Mouse (Mus musculus): Measurements from ENCODE around the gene Thap7. TPM values are rescaled to one million over a fixed set of nuclear protein-coding genes. Genes with fewer than 3 reads are reported as not detected.
"Not testable (repeated sequence)": the region's sequence is repeated elsewhere in the genome, so short reads cannot be mapped to it uniquely, and the experiment has no call there.

Thap7 gene
- polyA plus RNA-seq, 1 experiment from 2014 or later: 52.7 TPM

DNA sequence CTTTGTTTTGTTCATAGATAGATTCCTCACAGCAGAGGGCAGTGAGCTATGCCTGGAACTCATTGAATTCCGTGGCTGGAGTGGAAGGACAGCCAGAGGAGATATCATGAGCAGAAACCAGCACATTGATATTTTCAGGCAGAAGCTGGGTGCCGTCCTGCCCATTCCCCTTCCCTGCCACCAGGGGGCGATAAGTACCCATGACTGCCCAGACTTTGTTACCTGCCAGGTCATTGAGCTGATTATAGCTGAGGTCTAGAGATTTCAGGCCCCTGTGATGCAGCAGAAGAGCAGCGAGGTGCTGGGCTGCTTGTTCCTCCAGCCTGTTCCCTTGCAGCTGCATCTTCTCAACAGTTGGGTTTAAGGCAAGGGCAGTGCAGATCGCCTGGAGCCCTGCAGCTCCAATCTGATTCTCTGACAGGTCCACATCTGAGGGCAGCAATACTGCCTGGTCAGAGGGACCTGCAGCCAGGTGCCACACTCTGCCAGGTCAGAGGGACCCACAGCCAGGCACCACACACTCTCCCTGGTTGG lies 27.1 kb upstream of the Thap7 start:
- H3K36me3 ChIP-seq: no peaks in the 10 kb centered on the region
- H3K9me3 ChIP-seq: no peaks in the 10 kb centered on the region
- ATAC-seq: 0 out of 2 replicates have a peak, but pooled peaks have one; percentile 4
- no peaks in the 10 kb centered on the region for H3K27me3 ChIP-seq (replicated peaks)
- H3K27ac ChIP-seq: no peak overlapping the region
- under 1% methylated on average over 5 of the region's 5 CpGs for WGBS
- H3K9ac ChIP-seq: no peak overlapping the region
- H3K4me3 ChIP-seq (replicated peaks): no peak overlapping the region
- peak overlapping the region; percentile 51 for H3K4me2 ChIP-seq (replicated peaks)
- H3K4me1 ChIP-seq (replicated peaks): peaks cover 48% of the 10 kb centered on the region

DNA sequence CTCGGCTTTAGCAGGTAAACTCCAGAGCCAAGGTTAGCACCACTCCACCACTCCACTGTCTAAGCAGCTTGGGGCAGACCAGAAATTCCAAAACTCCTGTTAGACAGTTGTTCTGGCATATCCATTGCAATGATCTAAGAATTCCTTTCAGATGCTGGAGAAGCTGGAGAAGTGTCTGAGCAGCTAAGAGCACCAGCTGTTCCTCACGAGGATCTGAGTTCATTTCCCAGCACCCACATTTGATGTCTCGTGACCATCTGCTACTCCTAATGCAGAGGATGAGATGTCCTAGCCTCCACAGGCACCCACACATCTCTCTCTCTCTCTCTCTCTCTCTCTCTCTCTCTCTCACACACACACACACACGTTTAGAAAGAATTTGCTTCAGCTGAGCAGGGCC lies 26.0 kb upstream of the Thap7 start:
- H3K27me3 ChIP-seq (replicated peaks): no peaks in the 10 kb centered on the region
- H3K4me3 ChIP-seq (replicated peaks): no peak overlapping the region
- H3K4me2 ChIP-seq (replicated peaks): no peak overlapping the region
- H3K4me1 ChIP-seq (replicated peaks): peaks cover 45% of the 10 kb centered on the region
- no peak overlapping the region for H3K9ac ChIP-seq
- no peak for ATAC-seq
- H3K36me3 ChIP-seq: no peaks in the 10 kb centered on the region
- H3K27ac ChIP-seq: no peak overlapping the region
- WGBS: 50% methylated on average over 4 of the region's 4 CpGs
- no peaks in the 10 kb centered on the region for H3K9me3 ChIP-seq

DNA sequence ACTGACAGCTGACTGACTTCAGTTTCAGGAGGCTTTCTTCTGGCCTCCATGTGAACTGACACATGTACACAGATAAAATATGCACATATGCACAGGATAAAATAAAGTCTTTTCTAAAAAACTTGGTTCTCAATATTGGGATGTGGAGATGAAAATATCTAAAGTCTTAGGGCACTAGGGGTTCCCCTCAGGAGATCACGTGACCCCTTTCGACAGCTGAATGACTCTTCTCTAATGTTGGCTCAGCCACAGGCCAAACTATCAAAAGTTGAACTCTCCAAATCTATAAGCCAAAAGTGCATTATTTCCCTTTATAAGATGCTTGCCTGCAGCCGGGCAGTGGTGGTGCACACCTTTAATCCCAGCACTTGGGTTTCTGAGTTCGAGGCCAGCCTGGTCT lies 25.2 kb upstream of the Thap7 start:
- Histone ChIP-seq H3K27me3 (replicated peaks) (no peaks in the 10 kb centered on the region), H3K4me1 (replicated peaks) (peaks cover 39% of the 10 kb centered on the region), H3K4me2 (replicated peaks) (no peak overlapping the region), H3K4me3 (replicated peaks) (no peak overlapping the region), H3K27ac (no peak overlapping the region), H3K36me3 (no peaks in the 10 kb centered on the region), H3K9me3 (no peaks in the 10 kb centered on the region), H3K9ac (no peak overlapping the region)
- ATAC-seq: no peak
- WGBS: 83% methylated on average over 4 of the region's 4 CpGs

DNA sequence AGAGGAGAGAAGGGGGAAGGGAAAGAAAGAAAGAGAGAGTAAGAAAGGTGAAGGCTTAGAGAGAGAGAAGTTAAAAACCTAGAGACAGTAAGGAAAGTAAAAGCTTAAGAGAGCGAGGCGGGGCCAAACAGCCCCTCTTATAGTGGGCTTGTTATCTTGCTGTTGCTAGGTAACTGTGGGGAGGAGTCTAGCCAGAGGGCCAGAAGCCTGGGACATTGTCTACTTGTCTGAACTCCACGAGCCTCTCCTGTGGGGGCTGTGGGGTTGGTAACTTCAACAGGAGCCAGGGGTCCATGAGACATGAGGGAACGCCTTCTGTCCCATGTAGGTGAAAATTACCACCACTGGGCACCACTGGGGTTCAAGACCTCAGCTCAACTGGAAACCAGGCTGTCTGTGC lies 23.8 kb upstream of the Thap7 start:
- not testable (repeated sequence) for H3K36me3 ChIP-seq; H3K27me3 ChIP-seq (replicated peaks); H3K9me3 ChIP-seq; H3K4me3 ChIP-seq (replicated peaks)
- Histone ChIP-seq H3K4me1 (replicated peaks) (peaks cover 32% of the 10 kb centered on the region), H3K4me2 (replicated peaks) (peak overlapping the region; percentile 57), H3K9ac (0 out of 2 replicates have a peak overlapping the region, but pooled peaks have one; percentile 8), H3K27ac (peak overlapping the region; percentile 55; the same call in 1 of the 2 replicates)
- WGBS: 24% methylated on average over 4 of the region's 4 CpGs
- peak; percentile 22; the same call in 1 of the 2 replicates for ATAC-seq

DNA sequence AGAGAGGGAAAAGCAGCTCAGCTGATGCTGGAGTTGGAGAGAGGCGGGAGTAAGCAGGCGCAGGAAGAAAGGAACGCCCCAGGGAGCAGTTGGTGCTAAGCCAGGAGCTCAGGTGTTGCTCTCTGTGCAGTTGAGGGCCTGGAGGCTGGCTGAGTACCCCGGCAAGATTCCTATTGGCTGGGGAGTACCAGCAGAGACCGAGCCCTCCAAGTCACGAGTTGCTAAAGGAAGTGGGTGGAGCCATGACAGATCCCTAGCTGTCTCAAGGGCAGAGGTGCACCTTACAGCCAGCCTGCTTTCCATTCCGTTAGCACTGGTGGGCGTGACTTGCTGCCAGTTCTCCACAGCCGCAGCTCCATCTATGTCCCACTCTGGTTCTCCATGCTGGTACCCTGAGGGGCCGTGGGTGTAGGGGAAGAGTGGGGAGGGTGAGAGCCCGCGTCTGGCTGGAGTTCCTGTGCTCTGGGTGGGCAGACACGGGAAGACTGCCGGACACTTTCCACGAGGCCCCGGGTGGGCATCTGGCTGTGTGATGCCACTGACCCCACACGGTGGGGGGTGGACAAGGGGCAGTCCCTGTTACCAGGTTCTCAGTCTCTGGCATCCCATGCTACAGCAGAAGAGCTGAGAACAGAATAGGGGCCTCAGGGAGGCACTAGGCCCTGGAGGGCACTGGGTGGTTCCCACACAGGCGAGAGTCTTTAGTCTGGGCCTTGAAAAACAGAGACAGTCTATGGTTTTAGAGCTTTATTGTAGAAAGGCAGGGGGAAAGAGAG lies 23.2 kb upstream of the Thap7 start:
- Histone ChIP-seq H3K4me3 (replicated peaks) (0 out of 2 replicates have a peak overlapping the region, but pooled peaks have one; percentile 1), H3K4me1 (replicated peaks) (peaks cover 27% of the 10 kb centered on the region), H3K36me3 (no peaks in the 10 kb centered on the region), H3K27me3 (replicated peaks) (no peaks in the 10 kb centered on the region), H3K4me2 (replicated peaks) (peak overlapping the region; percentile 57), H3K27ac (peak overlapping the region; percentile 55), H3K9me3 (no peaks in the 10 kb centered on the region), H3K9ac (0 out of 2 replicates have a peak overlapping the region, but pooled peaks have one; percentile 4)
- peak; percentile 96 for ATAC-seq
- WGBS: 10% methylated on average over 18 of the region's 18 CpGs

DNA sequence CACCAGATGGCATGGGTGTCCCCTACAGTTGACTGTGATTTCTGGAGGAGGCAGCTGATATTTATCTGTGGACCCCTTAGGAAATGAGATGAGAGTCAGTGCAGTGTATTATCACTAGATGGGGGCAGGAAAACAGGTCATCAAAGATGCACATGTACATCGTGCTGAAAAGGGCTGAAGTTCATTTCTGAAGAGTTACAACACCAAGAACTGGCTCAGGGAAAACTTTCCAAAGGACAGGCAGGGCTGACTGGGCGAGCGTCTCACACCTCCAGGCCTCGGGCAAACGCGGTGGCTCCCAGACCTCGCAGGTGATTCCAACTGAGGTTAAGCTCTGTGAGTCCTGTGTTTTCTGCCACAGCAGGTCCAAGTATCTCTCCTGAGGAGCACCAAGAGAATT lies 21.9 kb upstream of the Thap7 start:
- Histone ChIP-seq H3K9me3 (no peaks in the 10 kb centered on the region), H3K27ac (no peak overlapping the region), H3K4me1 (replicated peaks) (peaks cover 16% of the 10 kb centered on the region), H3K4me2 (replicated peaks) (no peak overlapping the region), H3K9ac (no peak overlapping the region), H3K4me3 (replicated peaks) (no peak overlapping the region), H3K36me3 (no peaks in the 10 kb centered on the region), H3K27me3 (replicated peaks) (no peaks in the 10 kb centered on the region)
- WGBS: 72% methylated on average over 7 of the region's 7 CpGs
- no peak for ATAC-seq

DNA sequence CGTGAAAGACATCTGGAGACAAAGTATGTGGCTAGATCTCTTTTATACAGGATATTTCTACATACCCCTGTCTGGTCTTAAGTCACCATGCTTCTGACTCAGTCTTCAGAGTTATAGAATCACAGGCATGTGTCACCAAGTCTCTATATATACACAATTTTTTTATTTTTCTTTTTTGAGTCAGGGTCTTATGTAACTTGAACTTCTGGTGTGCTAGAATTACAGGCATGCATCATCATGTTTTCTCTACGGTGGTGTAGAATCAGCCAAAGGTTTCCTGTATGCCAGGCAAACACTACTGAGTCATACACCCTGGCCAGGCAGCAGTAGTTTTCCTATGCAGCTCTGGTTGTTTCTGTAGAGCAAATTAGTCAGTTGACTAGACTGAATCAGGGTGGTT lies 11.7 kb upstream of the Thap7 start:
- Histone ChIP-seq H3K9ac (no peak overlapping the region), H3K4me1 (replicated peaks) (no peaks in the 10 kb centered on the region), H3K27ac (no peak overlapping the region), H3K9me3 (no peaks in the 10 kb centered on the region), H3K4me3 (replicated peaks) (no peak overlapping the region), H3K4me2 (replicated peaks) (no peak overlapping the region), H3K27me3 (replicated peaks) (no peaks in the 10 kb centered on the region), H3K36me3 (no peaks in the 10 kb centered on the region)
- WGBS: 78% methylated on average over 2 of the region's 2 CpGs
- no peak for ATAC-seq

DNA sequence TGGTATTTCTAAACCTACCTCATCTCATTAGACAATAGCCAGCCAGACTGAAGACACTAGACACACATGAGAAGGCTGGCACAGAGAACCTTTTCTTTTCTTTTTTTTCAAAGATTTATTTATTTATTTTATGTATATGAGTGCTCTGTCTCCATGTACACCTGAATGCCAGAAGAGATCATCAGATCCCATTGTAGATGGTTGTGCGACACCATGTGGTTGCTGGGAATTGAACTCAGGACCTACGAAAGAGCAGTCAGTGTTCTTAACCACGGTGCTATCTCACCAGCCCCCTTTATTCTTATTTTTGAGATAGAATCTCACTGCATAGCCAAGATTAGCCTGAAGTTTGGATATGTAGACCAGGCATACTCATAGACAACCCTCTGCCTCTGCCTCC lies 5.6 kb upstream of the Thap7 start:
- no peak overlapping the region for H3K4me3 ChIP-seq (replicated peaks)
- no peak overlapping the region for H3K27ac ChIP-seq
- no peak overlapping the region for H3K4me2 ChIP-seq (replicated peaks)
- no peak overlapping the region for H3K9ac ChIP-seq
- WGBS: 89% methylated on average over 3 of the region's 3 CpGs
- H3K4me1 ChIP-seq (replicated peaks): peaks cover 4% of the 10 kb centered on the region
- H3K36me3 ChIP-seq: no peaks in the 10 kb centered on the region
- H3K9me3 ChIP-seq: no peaks in the 10 kb centered on the region
- no peak for ATAC-seq
- H3K27me3 ChIP-seq (replicated peaks): no peaks in the 10 kb centered on the region

DNA sequence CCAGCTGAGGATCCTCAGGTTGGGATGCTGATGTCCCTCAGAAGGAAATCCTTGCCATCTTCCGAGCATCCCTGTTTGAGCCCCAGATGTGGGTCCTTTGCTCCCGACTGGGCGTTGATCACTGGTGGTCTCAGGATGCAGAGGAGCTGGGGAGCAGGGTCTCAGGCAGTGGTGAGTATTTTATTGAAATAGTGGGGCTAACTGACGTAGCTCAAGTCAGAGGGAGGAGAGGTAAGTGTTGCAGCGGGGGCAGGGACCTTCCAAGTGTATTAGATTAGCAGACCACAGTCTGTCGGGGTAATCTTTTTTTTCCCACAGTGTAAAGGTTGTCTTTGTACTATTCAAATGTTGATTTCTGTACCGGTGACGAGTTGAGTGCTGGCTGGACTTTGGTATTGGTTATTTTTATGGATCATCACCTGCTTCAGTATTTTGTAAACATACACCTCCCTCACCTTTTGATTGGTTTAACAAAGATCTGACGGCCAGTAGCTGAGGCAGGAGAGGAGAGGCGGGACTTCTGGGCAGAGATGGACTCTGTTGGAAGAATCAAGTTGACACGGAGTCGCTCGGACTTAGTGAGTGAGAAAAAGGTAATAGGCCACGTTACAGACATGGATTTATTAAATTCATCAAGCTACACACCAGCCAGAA lies 1.9 kb upstream of the Thap7 start:
- Histone ChIP-seq H3K27me3 (replicated peaks) (no peaks in the 10 kb centered on the region), H3K4me3 (replicated peaks) (no peak overlapping the region), H3K4me1 (replicated peaks) (peaks cover 17% of the 10 kb centered on the region), H3K36me3 (peaks cover 10% of the 10 kb centered on the region), H3K9ac (no peak overlapping the region), H3K27ac (no peak overlapping the region), H3K9me3 (no peaks in the 10 kb centered on the region), H3K4me2 (replicated peaks) (no peak overlapping the region)
- WGBS: 70% methylated on average over 14 of the region's 14 CpGs
- no peak for ATAC-seq

DNA sequence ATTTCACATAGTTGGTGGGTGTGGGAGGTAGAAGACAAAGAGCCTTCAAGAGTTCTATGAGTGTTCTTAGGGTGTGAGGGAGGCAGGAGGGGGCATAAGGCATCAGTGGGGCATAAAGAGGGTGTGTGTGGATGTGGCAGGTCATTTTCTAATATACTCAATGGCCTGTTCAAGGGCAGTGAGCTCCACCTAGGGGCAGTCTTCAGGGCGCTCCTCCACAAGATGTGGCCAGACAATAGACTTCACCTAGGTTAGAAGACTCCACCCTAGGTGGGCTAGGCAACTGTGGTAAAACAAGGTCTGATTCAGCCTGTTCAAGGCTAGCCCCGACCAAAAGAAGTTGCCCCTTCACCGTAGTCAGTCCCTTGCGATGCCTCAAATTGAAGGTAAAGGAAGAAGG lies 1.3 kb upstream of the Thap7 start:
- H3K27ac ChIP-seq: no peak overlapping the region

DNA sequence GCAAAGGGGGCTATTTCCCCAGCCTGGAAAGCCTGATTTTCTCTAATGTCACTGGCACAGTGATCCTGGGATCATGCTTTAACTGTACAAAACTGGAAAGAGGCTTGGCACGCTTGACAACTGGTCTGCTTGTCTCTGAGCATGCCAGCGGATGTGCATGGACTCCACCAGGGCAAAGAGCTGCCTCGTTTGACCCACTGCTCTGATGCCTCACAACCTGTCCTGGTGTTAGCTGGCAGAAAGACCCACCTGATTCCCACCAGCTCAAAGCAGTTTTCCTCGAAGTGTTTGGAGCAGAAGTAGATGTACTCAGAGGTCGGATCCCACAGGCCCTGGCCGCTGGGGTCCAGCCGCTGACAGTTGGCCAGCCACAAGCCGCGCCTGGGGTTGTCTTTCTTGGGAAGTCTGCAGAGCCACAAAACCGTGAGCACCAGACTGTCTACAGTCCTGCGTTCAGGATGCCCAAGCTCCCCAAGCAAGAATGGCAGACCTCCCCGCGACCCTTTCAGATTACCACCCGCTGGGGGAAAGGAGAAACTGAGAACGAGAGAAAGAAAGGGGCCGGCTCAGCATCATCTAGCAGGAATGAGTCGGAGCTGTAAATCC lies 852 bp downstream of the Thap7 start:
- Histone ChIP-seq H3K4me3 (replicated peaks) (peak overlapping the region; percentile 70), H3K4me1 (replicated peaks) (peaks cover 17% of the 10 kb centered on the region), H3K36me3 (peaks cover 33% of the 10 kb centered on the region), H3K9me3 (no peaks in the 10 kb centered on the region), H3K4me2 (replicated peaks) (peak overlapping the region; percentile 77), H3K27ac (peak overlapping the region; percentile 98), H3K9ac (peak overlapping the region; percentile 81), H3K27me3 (replicated peaks) (no peaks in the 10 kb centered on the region)
- 11% methylated on average over 17 of the region's 17 CpGs for WGBS
- peak; percentile 2; the same call in 1 of the 2 replicates for ATAC-seq

More for the DNA sequence above, 1.3 kb upstream of the Thap7 start:
- Histone ChIP-seq H3K4me2 (replicated peaks) (no peak overlapping the region), H3K36me3 (peaks cover 14% of the 10 kb centered on the region), H3K4me3 (replicated peaks) (no peak overlapping the region; the same call in 1 of the 2 replicates), H3K9me3 (no peaks in the 10 kb centered on the region), H3K27me3 (replicated peaks) (no peaks in the 10 kb centered on the region), H3K9ac (no peak overlapping the region), H3K4me1 (replicated peaks) (peaks cover 17% of the 10 kb centered on the region)
- 62% methylated on average over 4 of the region's 4 CpGs for WGBS
- ATAC-seq: no peak

DNA sequence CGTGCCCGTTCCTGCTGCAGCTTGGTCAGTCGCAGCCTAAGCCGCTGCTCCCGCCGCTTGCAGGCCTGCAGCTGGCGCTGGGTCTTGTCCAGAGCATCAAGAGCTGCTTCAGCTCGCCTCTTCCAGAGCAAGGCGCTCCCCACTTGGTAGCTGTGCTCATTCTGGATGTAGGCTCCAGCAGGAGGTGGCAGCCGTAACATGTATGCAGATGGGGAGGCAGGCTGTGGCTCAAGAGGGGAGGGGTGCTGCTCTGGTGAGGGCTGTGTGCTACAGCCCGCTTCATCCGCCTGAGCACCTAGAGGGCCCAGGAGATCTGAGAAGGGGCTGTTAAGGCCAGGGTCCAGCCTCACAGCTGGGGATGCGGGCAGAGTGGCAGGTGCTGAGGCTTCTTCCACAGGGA lies 2.7 kb downstream of the Thap7 start:
- WGBS: 91% methylated on average over 13 of the region's 13 CpGs
- Histone ChIP-seq H3K4me3 (replicated peaks) (no peak overlapping the region), H3K36me3 (peaks cover 45% of the 10 kb centered on the region), H3K4me1 (replicated peaks) (peaks cover 17% of the 10 kb centered on the region), H3K9me3 (no peaks in the 10 kb centered on the region), H3K9ac (no peak overlapping the region), H3K4me2 (replicated peaks) (no peak overlapping the region), H3K27ac (no peak overlapping the region), H3K27me3 (replicated peaks) (no peaks in the 10 kb centered on the region)
- no peak for ATAC-seq
